Mouse (Mus musculus): ENCODE measurements around the gene Msl1. TPM values are rescaled to one million over a fixed set of nuclear protein-coding genes. Genes with fewer than 3 reads are reported as not detected.

The Msl1 gene
- polyA plus RNA-seq, 1 experiment = 99.1 TPM

DNA sequence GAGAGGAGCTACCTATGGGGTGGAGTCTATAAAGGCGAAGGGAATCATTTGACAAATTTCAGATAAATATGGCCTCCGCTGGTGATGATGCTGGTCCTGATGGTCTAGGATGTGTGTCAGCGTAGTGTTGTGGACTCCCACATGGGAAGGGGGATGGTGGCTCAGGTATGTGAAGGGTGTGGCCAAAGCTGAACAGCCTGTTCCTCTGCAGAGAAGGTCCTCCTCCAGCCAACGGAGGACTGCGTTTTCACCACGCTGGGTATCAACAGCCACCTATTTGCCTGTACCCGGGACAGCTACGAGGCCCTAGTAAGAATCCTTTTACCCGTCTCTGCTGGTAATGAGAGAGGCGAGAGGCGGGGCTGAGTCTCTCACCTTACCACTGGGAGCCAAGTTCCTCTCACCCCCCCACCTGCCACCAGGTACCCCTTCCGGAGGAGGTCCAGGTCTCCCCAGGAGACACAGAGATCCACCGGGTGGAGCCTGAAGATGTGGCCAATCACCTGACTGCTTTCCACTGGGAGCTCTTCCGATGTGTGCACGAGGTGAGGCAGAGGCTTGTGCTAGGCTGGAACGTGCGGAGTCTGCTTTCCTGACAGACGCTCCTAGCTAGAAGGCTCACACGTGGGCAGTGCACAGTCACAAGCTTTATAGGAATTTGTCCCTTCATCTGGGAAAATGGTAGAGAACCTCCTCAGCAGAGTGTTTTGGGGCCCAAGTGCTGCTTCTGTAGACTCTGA lies 51.7 kb downstream of the Msl1 start:
- Histone ChIP-seq H3K4me3 (replicated peaks; ENCODE audit: insufficient read depth, low read depth, low read length) (no peak overlapping the region), H3K27ac (ENCODE audit: insufficient read depth, low read length) (no peak overlapping the region), H3K4me1 (ENCODE audit: control insufficient read depth, insufficient read depth, low read length) (peaks cover 11% of the 10 kb centered on the region), H3K27me3 (ENCODE audit: control insufficient read depth, insufficient read depth, low read length) (no peaks in the 10 kb centered on the region)
- 78% methylated on average over 19 of the region's 19 CpGs for WGBS
- TF ChIP-seq POLR2A (IDR thresholded peaks at IDR 0.05; ENCODE audit: borderline replicate concordance, insufficient read depth, low read length) (no peak), CTCF (IDR thresholded peaks at IDR 0.05; ENCODE audit: borderline replicate concordance, insufficient read depth, low read depth, low read length) (no peak)
- no peak for DNase-seq

GRCm38 (mm10) chr11:98849196-98849894 lies 54.0 kb downstream of the Msl1 start:
- WGBS = 34% methylated on average over 19 of the region's 19 CpGs
- Histone ChIP-seq H3K27me3 (ENCODE audit: control insufficient read depth, insufficient read depth, low read length) (no peaks in the 10 kb centered on the region), H3K4me1 (ENCODE audit: control insufficient read depth, insufficient read depth, low read length) (peaks cover 11% of the 10 kb centered on the region), H3K4me3 (replicated peaks; ENCODE audit: insufficient read depth, low read depth, low read length) (no peak overlapping the region), H3K27ac (ENCODE audit: insufficient read depth, low read length) (no peak overlapping the region)
- TF ChIP-seq CTCF (IDR thresholded peaks at IDR 0.05; ENCODE audit: borderline replicate concordance, insufficient read depth, low read depth, low read length) (no peak), POLR2A (IDR thresholded peaks at IDR 0.05; ENCODE audit: borderline replicate concordance, insufficient read depth, low read length) (no peak)
- DNase-seq = no peak

DNA sequence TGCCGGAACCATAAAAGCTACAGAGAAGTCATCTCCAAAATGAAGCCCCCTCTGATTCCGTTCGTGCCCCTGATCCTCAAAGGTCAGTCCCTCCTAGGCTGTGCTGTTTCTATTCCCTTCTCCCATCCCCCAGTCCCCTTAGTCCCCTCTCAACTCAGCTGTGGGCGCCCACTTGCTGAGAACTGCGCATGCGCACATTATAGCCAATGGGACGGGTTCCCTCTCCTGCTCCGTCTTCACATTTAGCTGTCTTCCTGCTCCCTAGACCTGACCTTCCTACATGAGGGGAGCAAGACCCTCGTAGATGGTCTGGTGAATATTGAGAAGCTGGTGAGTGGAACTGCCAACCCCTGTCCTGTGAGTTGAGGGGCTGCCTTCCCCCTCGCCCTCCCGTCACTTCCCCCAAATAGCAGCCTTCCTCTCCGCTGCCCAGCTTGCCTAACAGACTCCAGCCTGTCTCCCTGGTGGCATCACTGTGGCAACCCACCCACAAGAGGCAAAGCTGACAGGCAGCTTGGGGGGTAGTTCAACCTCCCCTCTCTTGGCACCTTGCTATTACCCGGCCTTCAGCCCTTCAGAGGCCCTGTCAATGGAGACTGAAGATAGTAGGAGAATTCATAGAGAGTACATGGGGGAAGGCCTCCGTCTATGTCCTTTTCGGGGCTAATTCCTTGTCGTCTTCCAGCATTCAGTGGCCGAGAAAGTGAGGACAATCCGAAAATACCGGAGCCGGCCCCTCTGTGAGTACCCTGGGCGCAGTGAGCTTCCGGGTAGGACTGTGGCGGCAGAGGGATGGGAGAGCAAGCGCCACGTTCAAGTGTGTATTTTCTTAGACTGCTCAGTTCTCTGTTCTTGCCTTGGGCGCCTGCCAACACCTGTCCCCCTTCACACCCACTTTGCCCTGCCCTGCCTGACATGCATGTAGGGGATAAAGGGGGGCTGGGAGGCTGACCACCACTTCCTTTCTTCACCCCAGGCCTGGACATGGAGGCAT lies 55.1 kb downstream of the Msl1 start:
- Histone ChIP-seq H3K4me1 (ENCODE audit: control insufficient read depth, insufficient read depth, low read length) (peaks cover 9% of the 10 kb centered on the region), H3K27me3 (ENCODE audit: control insufficient read depth, insufficient read depth, low read length) (no peaks in the 10 kb centered on the region), H3K4me3 (replicated peaks; ENCODE audit: insufficient read depth, low read depth, low read length) (peak overlapping the region; percentile 32), H3K27ac (ENCODE audit: insufficient read depth, low read length) (no peak overlapping the region)
- DNase-seq = no peak
- no peak for TF ChIP-seq POLR2A (IDR thresholded peaks at IDR 0.05; ENCODE audit: borderline replicate concordance, insufficient read depth, low read length)
- no peak for TF ChIP-seq CTCF (IDR thresholded peaks at IDR 0.05; ENCODE audit: borderline replicate concordance, insufficient read depth, low read depth, low read length)
- WGBS = 51% methylated on average over 26 of the region's 26 CpGs

- Histone ChIP-seq H3K4me3 (replicated peaks; ENCODE audit: insufficient read depth, low read depth, low read length) (no peak overlapping the region), H3K27ac (ENCODE audit: insufficient read depth, low read length) (no peak overlapping the region), H3K4me1 (ENCODE audit: control insufficient read depth, insufficient read depth, low read length) (no peaks in the 10 kb centered on the region), H3K27me3 (ENCODE audit: control insufficient read depth, insufficient read depth, low read length) (no peaks in the 10 kb centered on the region)
- TF ChIP-seq CTCF (IDR thresholded peaks at IDR 0.05; ENCODE audit: borderline replicate concordance, insufficient read depth, low read depth, low read length) (no peak), POLR2A (IDR thresholded peaks at IDR 0.05; ENCODE audit: borderline replicate concordance, insufficient read depth, low read length) (no peak)
- no peak for DNase-seq
- 84% methylated on average over 8 of the region's 8 CpGs for WGBS
These were observed 58.8 kb downstream of the Msl1 start for GRCm38 (mm10) chr11:98854116-98854515.

DNA sequence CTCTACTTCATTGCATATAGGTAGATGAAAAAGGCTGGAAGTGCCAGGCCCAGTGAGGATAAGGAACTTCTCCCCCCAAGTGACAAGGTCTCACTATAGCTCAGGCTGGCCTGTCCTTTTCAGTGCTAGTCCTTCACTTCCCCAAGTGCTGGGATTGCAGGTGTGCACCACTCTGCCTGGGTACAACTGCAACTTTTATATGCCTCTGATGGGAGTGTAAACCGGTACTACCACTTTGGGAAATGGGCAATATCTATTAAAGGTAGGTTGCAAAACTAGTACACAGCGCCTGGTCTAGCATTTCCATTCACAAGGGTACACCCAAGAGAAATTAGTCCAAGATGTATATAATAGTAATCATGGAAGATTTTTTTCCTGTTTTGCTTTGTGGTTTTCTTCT lies 59.3 kb downstream of the Msl1 start:
- 96% methylated on average over 2 of the region's 2 CpGs for WGBS
- DNase-seq = no peak

More for the DNA sequence above, 59.3 kb downstream of the Msl1 start:
- no peaks in the 10 kb centered on the region for H3K27me3 ChIP-seq (ENCODE audit: control insufficient read depth, insufficient read depth, low read length)
- no peak overlapping the region for H3K27ac ChIP-seq (ENCODE audit: insufficient read depth, low read length)
- no peaks in the 10 kb centered on the region for H3K4me1 ChIP-seq (ENCODE audit: control insufficient read depth, insufficient read depth, low read length)
- TF ChIP-seq CTCF (IDR thresholded peaks at IDR 0.05; ENCODE audit: borderline replicate concordance, insufficient read depth, low read depth, low read length) (no peak), POLR2A (IDR thresholded peaks at IDR 0.05; ENCODE audit: borderline replicate concordance, insufficient read depth, low read length) (no peak)
- no peak overlapping the region for H3K4me3 ChIP-seq (replicated peaks; ENCODE audit: insufficient read depth, low read depth, low read length)

Other genes with a start within 250 kb of the Msl1 start
- gene Ikzf3, start 249.5 kb upstream of the Msl1 start, polyA plus RNA-seq (2012; rRNA removed) = 0.07 and 0.10 TPM in 2 replicates
- gene Zpbp2, start 244.4 kb upstream of the Msl1 start, polyA plus RNA-seq (2012; rRNA removed) = 0.13 and 0.20 TPM in 2 replicates
- 64.6 and 66.8 TPM in 2 replicates for gene Ormdl3, start 208.1 kb upstream of the Msl1 start, polyA plus RNA-seq (2012; rRNA removed)
- 0.41 TPM in 1 of 2 replicates, not detected in the other for gene Lrrc3c, start 197.2 kb upstream of the Msl1 start, polyA plus RNA-seq (2012; rRNA removed)
- 0.33 and 0.35 TPM in 2 replicates for gene Gm12355, start 169.9 kb upstream of the Msl1 start, polyA plus RNA-seq (2012; rRNA removed)
- gene Gsdma3, start 169.2 kb upstream of the Msl1 start, polyA plus RNA-seq (2012; rRNA removed) = not detected in 2 replicates
- gene Gsdma2, start 148.8 kb upstream of the Msl1 start, polyA plus RNA-seq (2012; rRNA removed) = not detected in 2 replicates
- gene Gsdma, start 131.2 kb upstream of the Msl1 start, polyA plus RNA-seq (2012; rRNA removed) = 0.13 and 0.28 TPM in 2 replicates
- gene Psmd3, start 113.0 kb upstream of the Msl1 start, polyA plus RNA-seq (2012; rRNA removed) = 205 and 207 TPM in 2 replicates
- gene Csf3, start 94.3 kb upstream of the Msl1 start, polyA plus RNA-seq (2012; rRNA removed) = not detected in 2 replicates
- 105 and 108 TPM in 2 replicates for gene Med24, start 66.1 kb upstream of the Msl1 start, polyA plus RNA-seq (2012; rRNA removed)
- 439 and 447 TPM in 2 replicates for gene Thra, start 54.9 kb upstream of the Msl1 start, polyA plus RNA-seq (2012; rRNA removed)
- gene Nr1d1, start 20.2 kb upstream of the Msl1 start, polyA plus RNA-seq (2012; rRNA removed) = 144 and 167 TPM in 2 replicates
- gene Casc3, start 9.4 kb downstream of the Msl1 start, polyA plus RNA-seq (2012; rRNA removed) = 55.5 TPM in 2 replicates
- gene Rapgefl1, start 41.3 kb downstream of the Msl1 start, polyA plus RNA-seq (2012; rRNA removed) = 56.8 and 58.0 TPM in 2 replicates
- gene Wipf2, start 68.1 kb downstream of the Msl1 start, polyA plus RNA-seq (2012; rRNA removed) = 25.8 and 27.3 TPM in 2 replicates
- gene Cdc6, start 112.3 kb downstream of the Msl1 start, polyA plus RNA-seq (2012; rRNA removed) = 0.30 and 0.36 TPM in 2 replicates
- gene Rara, start 132.3 kb downstream of the Msl1 start, polyA plus RNA-seq (2012; rRNA removed) = 13.5 and 15.4 TPM in 2 replicates
- 1.2 and 2.1 TPM in 2 replicates for gene Gjd3, start 187.5 kb downstream of the Msl1 start, polyA plus RNA-seq (2012; rRNA removed)
- gene Top2a, start 228.7 kb downstream of the Msl1 start, polyA plus RNA-seq (2012; rRNA removed) = 0.11 and 0.25 TPM in 2 replicates
- gene Igfbp4, start 245.7 kb downstream of the Msl1 start, polyA plus RNA-seq (2012; rRNA removed) = 26.2 and 28.6 TPM in 2 replicates